Mouse (Mus musculus) bone marrow macrophage, adult 2 months (primary cell): ENCODE measurements around the gene Grk4. TPM values are rescaled to one million over a fixed set of nuclear protein-coding genes. Genes with fewer than 3 reads are reported as not detected.

Experiments
- H3K27ac ChIP-seq: 2 replicates; pipeline ENCODE4 v1.5.1; 2012; ENCODE audit warnings: low read depth, low read length; ENCODE audit not compliant: insufficient read depth
- H3K4me1 ChIP-seq: 2 replicates; pipeline ENCODE4 v1.6.1; 2012; ENCODE audit warnings: low read length; ENCODE audit not compliant: control insufficient read depth, insufficient read depth
- H3K4me3 ChIP-seq: 2 replicates; pipeline ENCODE4 v1.5.1; 2012; ENCODE audit warnings: mild to moderate bottlenecking, low read length, moderate library complexity; ENCODE audit not compliant: insufficient read depth
- CTCF ChIP-seq: IDR thresholded peaks from 2 replicates; pipeline ENCODE4 v1.5.1; 2012; ENCODE audit warnings: low read depth, mild to moderate bottlenecking, low read length, moderate library complexity
- POLR2A ChIP-seq: IDR thresholded peaks from 2 replicates; pipeline ENCODE4 v1.6.1; 2012; ENCODE audit warnings: mild to moderate bottlenecking, low read depth, low read length, borderline replicate concordance
- polyA plus RNA-seq: library from polyadenylated mRNA; stranded (reverse); fragments of >200 nt; gene quantifications from 2 replicates; pipeline ENCODE4 v1.2.4, GENCODE M21; 2012; ENCODE audit not compliant: missing spikeins, insufficient read depth, insufficient read length

Grk4 gene
- polyA plus RNA-seq = 4.8 and 7.7 TPM in 2 replicates

- TF ChIP-seq POLR2A (peak; percentile 27; the same call in 1 of the 2 replicates), CTCF (peak; percentile 19; the same call in 1 of the 2 replicates)
- Histone ChIP-seq H3K4me1 (peaks cover 2% of the 10 kb centered on the region; the same call in 1 of the 2 replicates), H3K27ac (peak within 1 kb of the TSS; percentile 51), H3K4me3 (peak within 1 kb of the TSS; percentile 90)
Observed at GRCm38 (mm10) chr5:34659686-34660590, at the start of gene Grk4, which contains the start of gene Nop14. Grk4 (plus strand) TSS chr5:34660379. Nop14 (minus strand) TSS chr5:34660148.

DNA sequence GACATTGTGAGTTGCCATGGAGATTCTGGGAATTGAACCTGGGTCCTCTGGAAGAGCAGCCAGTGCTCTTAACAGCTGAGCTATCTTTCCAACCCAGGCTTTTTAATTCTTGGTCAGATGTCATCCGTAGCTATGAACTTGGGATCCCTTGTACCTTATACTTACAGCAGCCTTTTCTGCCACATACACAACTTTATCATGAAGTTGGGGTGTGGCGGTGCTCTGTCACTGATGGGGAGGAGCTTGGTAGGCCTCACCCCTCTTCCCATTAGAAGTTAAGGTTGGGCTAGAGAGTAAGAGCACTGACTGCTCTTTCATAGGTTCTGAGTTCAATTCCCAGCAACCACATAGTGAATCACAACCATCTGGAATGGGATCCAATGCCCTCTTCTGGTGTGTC, 27.2 kb upstream of the Grk4 start:
- TF ChIP-seq CTCF (no peak), POLR2A (no peak)
- no peak overlapping the region for H3K27ac ChIP-seq
- no peak overlapping the region for H3K4me3 ChIP-seq
- peaks cover 28% of the 10 kb centered on the region for H3K4me1 ChIP-seq

- Histone ChIP-seq H3K27ac (no peak overlapping the region), H3K4me3 (no peak overlapping the region), H3K4me1 (peaks cover 29% of the 10 kb centered on the region)
- TF ChIP-seq CTCF = no peak
- no peak for TF ChIP-seq POLR2A
Observed at GRCm38 (mm10) chr5:34633641-34634040, 26.5 kb upstream of the Grk4 start.

DNA sequence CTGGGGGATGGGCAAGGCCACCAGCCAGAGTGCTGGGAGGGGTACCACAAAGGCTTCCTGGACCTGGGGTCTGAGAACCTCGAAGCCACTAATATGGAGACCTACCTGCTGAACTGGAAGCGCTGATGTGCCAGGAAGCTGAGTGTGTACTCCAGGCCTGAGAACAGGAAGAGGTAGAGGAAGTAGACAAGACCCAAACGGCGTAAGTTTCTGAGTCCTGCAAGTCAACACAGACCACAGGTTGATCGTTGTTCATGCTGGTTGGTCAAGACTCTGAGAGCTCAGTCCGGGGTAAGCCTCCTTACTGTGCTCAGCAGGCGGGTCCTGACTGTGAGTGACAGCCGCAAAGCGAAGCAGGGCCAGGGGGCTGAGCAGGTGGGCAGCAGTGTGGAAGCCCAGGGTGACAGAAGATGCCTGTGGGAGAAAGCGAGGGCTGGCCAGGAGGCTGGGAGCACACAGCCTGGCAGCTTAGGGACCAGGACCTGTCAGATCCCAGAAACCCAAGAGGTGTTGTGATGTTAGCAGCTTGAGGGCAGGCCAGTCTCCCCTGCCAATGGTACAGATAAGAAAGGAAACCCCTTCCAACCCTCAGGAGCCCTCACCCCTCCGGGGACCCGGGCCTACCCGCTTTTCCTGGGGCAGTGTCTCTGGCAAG, 25.3 kb upstream of the Grk4 start:
- no peak for TF ChIP-seq POLR2A
- no peak for TF ChIP-seq CTCF
- H3K4me3 ChIP-seq = no peak overlapping the region
- H3K4me1 ChIP-seq = peaks cover 29% of the 10 kb centered on the region
- peak overlapping the region; percentile 9; the same call in 1 of the 2 replicates for H3K27ac ChIP-seq

- no peak overlapping the region for H3K27ac ChIP-seq
Observed at GRCm38 (mm10) chr5:34635665-34636192, 24.4 kb upstream of the Grk4 start.

DNA sequence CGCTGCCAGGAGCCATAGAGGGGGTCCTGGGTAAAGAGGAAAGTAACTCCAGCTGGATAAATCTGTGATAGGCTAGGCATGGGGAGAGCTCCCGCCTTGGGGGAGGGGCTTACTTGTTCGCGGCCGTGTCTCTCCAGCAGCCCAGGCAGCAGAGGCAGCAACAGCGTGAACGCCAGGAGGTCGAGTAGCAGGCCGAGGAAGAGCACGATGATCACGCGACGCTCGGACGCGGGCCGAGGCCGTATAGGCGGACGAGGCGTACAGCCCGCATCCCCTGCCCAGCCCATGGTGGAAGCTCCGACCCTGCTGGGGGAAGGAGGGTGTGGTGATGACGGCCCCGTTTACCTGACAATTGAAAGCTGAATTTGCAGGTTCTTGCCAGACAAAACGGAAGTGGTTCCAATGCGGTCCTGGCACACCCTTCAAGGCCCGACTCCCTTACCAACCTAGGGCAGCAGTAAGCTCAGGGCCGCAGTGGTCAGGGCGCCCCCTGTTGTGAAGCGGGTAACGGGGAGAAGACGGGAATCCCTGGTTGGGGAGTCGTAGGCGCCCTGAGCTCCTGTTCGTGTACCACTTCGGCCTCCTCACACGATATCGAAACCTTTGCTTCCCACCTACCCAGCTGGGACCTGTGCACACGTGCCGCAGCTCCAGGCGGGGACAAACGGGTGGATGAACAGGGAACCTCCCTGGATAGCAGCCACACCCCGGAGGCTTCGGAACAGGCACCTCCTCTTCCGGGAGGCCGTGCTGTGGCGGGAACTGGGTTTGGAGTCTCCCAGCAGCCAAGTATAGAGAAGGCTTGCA, 23.5 kb upstream of the Grk4 start, which contains the start of gene Mfsd10:
Mfsd10 (minus strand) TSS at position 732 of the 807 bp plus-strand sequence.
- no peak for TF ChIP-seq POLR2A
- TF ChIP-seq CTCF = peak; percentile 71
- Histone ChIP-seq H3K27ac (peak within 1 kb of the TSS; percentile 73), H3K4me1 (peaks cover 29% of the 10 kb centered on the region), H3K4me3 (peak within 1 kb of the TSS; percentile 88)

More at GRCm38 (mm10) chr5:34635665-34636192, 24.4 kb upstream of the Grk4 start:
- Histone ChIP-seq H3K4me3 (peak overlapping the region; percentile 88), H3K4me1 (peaks cover 29% of the 10 kb centered on the region)
- TF ChIP-seq POLR2A (no peak), CTCF (no peak)

GRCm38 (mm10) chr5:34637591-34638156, 22.5 kb upstream of the Grk4 start:
- Histone ChIP-seq H3K4me1 (peaks cover 29% of the 10 kb centered on the region), H3K4me3 (no peak overlapping the region), H3K27ac (peak overlapping the region; percentile 8)
- TF ChIP-seq POLR2A (no peak), CTCF (no peak)

DNA sequence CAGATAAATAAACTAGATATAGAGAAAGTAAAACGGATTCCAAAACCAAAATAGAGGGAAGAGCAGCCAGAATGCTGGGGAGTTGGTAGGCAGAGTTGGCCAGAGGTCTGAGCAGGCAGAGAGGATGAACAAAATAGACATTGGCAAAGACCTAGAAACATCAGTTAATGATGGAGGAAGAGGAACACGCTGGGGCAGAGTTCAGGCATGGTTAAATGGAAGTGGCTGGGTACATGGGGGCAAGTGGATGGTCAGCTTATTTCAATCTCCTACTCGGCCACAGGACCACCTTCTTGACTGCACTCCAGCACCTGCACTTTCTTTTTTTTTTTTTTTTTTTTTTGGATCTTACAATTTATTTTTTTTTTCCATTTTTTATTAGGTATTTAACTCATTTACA, 18.2 kb upstream of the Grk4 start:
- TF ChIP-seq CTCF (no peak), POLR2A (no peak)
- H3K4me1 ChIP-seq = peaks cover 10% of the 10 kb centered on the region

More for the DNA sequence above, 18.2 kb upstream of the Grk4 start:
- Histone ChIP-seq H3K27ac (no peak overlapping the region), H3K4me3 (no peak overlapping the region)
